Comparison of ENCODE assay signal across 28 mouse cellular contexts in genomic region chr4:135888448-135889057, GRCm38 (mm10). TPM values are rescaled to one million over a fixed set of nuclear protein-coding genes. Genes with fewer than 3 reads are reported as not detected.
A peak's percentile ranks its signal among the peaks of the same experiment; 100 is the strongest.
DNase-seq lines count a peak whose midpoint lies in the region; ATAC-seq lines count a peak whose summit lies in the region.
"Had no signal": no experiment of that assay in that cellular context is flagged by ENCODE, and none has a peak within 500 bp of the region (broad histone marks: within the 10 kb centered on the region; RNA-seq: fewer than 3 reads in every experiment).

No protein-coding gene starts in this region.

- no peak for ATAC-seq in heart, embryonic 12.5 days (ENCODE audit: insufficient number of reproducible peaks, low FRiP score)
- ATAC-seq in monocyte, adult 5-6 weeks (replicated peaks; ENCODE audit: insufficient number of reproducible peaks, low FRiP score, low TSS enrichment, poor library complexity, severe bottlenecking): no peak
- ATAC-seq: forebrain, embryonic 16.5 days; intestine, postnatal 0 days; midbrain, embryonic 16.5 days; Patski had no signal

- WGBS in heart, embryonic 10.5 days: 83% methylated on average over 24 of the region's 24 CpGs
- WGBS in heart, embryonic 12.5 days: 84% methylated on average over 24 of the region's 24 CpGs

- H3K9ac ChIP-seq in heart, embryonic 12.5 days: no peak overlapping the region
- H3K9ac ChIP-seq: hindbrain, embryonic 13.5 days; limb, embryonic 12.5 days; liver, embryonic 13.5 days; neural tube, embryonic 13.5 days had no signal

- H3K9me3 ChIP-seq in heart, embryonic 10.5 days: no peaks in the 10 kb centered on the region
- no peaks in the 10 kb centered on the region for H3K9me3 ChIP-seq in heart, embryonic 12.5 days (replicated peaks)
- H3K9me3 ChIP-seq: hindbrain, embryonic 13.5 days; limb, embryonic 12.5 days; liver, embryonic 13.5 days; neural tube, embryonic 13.5 days had no signal

- H3K4me3 ChIP-seq in heart, embryonic 10.5 days: no peak overlapping the region
- no peak overlapping the region for H3K4me3 ChIP-seq in heart, embryonic 12.5 days
- H3K4me3 ChIP-seq: erythroblast, embryonic 14.5 days; hindbrain, embryonic 13.5 days; left cerebral cortex, adult 2 months; limb, embryonic 12.5 days; liver, embryonic 13.5 days; myocyte; neural tube, embryonic 13.5 days had no signal

- no peak overlapping the region; the same call in 1 of the 2 replicates for H3K27ac ChIP-seq in heart, embryonic 10.5 days
- no peak overlapping the region for H3K27ac ChIP-seq in heart, embryonic 12.5 days (ENCODE audit: poor library complexity, severe bottlenecking)
- H3K27ac ChIP-seq: hindbrain, embryonic 13.5 days; left cerebral cortex, adult 2 months; limb, embryonic 12.5 days; liver, embryonic 13.5 days; neural tube, embryonic 13.5 days had no signal

- DNase-seq in heart, embryonic 10.5 days (ENCODE audit: low spot score): peak; percentile 35
- peak; percentile 35 for DNase-seq in testis, postnatal 10 days (ENCODE audit: low spot score)
- no peak for DNase-seq in testis, postnatal 14 days (ENCODE audit: low spot score)
- DNase-seq in R1 (ENCODE audit: low read depth, low spot score): peak; percentile 42
- DNase-seq in lung, postnatal 25 days (ENCODE audit: low spot score): no peak
- DNase-seq: adrenal gland, postnatal 25 days; cerebellum, adult 2 months; cerebellum, postnatal 14 days; heart, postnatal 36 days; kidney, adult 9 months; liver, embryonic 13.5 days; lung, adult 2 months; lung, postnatal 10 days; thymus, postnatal 25 days had no signal

- no peak overlapping the region for H3K4me2 ChIP-seq in heart, embryonic 12.5 days
- H3K4me2 ChIP-seq: hindbrain, embryonic 13.5 days; limb, embryonic 12.5 days; liver, embryonic 13.5 days; midbrain, embryonic 11.5 days; neural tube, embryonic 13.5 days had no signal

- no peaks in the 10 kb centered on the region for H3K36me3 ChIP-seq in heart, embryonic 10.5 days
- no peaks in the 10 kb centered on the region for H3K36me3 ChIP-seq in heart, embryonic 12.5 days
- H3K36me3 ChIP-seq: G1E; hindbrain, embryonic 13.5 days; limb, embryonic 12.5 days; liver, embryonic 13.5 days; neural tube, embryonic 13.5 days had no signal

- H3K27me3 ChIP-seq in heart, embryonic 10.5 days (ENCODE audit: insufficient read depth, poor library complexity, severe bottlenecking): no peaks in the 10 kb centered on the region
- no peaks in the 10 kb centered on the region for H3K27me3 ChIP-seq in heart, embryonic 12.5 days (replicated peaks)
- H3K27me3 ChIP-seq: hindbrain, embryonic 13.5 days; limb, embryonic 12.5 days; liver, embryonic 13.5 days; neural tube, embryonic 13.5 days; Patski had no signal

- peaks cover 22% of the 10 kb centered on the region for H3K4me1 ChIP-seq in heart, embryonic 10.5 days
- H3K4me1 ChIP-seq in heart, embryonic 12.5 days (replicated peaks): peaks cover 13% of the 10 kb centered on the region
- H3K4me1 ChIP-seq: neural tube, embryonic 13.5 days had no signal

RNA-seq across cellular contexts. Expression of gene Cnr2, which starts 6.6 kb away (rescaled TPM):
- 0.60 and 1.4 TPM in 2 replicates for polyA plus RNA-seq in heart, embryonic 10.5 days (2016; fragmentation: Nextera tagmentation; extraction: Ambion mirVana)
- polyA plus RNA-seq in heart, embryonic 12.5 days (2016; fragmentation: Nextera tagmentation; extraction: Ambion mirVana): 0.46 and 0.70 TPM in 2 replicates
- 12.0 to 23.7 TPM (median 19.9 TPM) in 3 replicates for total RNA-seq in monocyte, adult 5-6 weeks (2017)
- polyA plus RNA-seq: erythroblast, embryonic 14.5 days; forebrain, embryonic 16.5 days; myocyte had no signal

RNA-seq across cellular contexts. Expression of gene Pnrc2, which starts 14.9 kb away (rescaled TPM):
- 121 and 150 TPM in 2 replicates for polyA plus RNA-seq in heart, embryonic 10.5 days (2016; fragmentation: Nextera tagmentation; extraction: Ambion mirVana)
- polyA plus RNA-seq in heart, embryonic 12.5 days (2016; fragmentation: Nextera tagmentation; extraction: Ambion mirVana): 124 and 131 TPM in 2 replicates
- 342 to 380 TPM (median 364 TPM) in 3 replicates for total RNA-seq in monocyte, adult 5-6 weeks (2017)

RNA-seq across cellular contexts. Expression of gene Fuca1, which starts 32.0 kb away (rescaled TPM):
- polyA plus RNA-seq in heart, embryonic 10.5 days (2016; fragmentation: Nextera tagmentation; extraction: Ambion mirVana): 44.2 and 51.2 TPM in 2 replicates
- 36.4 and 41.7 TPM in 2 replicates for polyA plus RNA-seq in heart, embryonic 12.5 days (2016; fragmentation: Nextera tagmentation; extraction: Ambion mirVana)
- 180 to 259 TPM (median 226 TPM) in 3 replicates for total RNA-seq in monocyte, adult 5-6 weeks (2017)

RNA-seq across cellular contexts. Expression of gene Srsf10, which starts 33.0 kb away (rescaled TPM):
- 188 and 227 TPM in 2 replicates for polyA plus RNA-seq in heart, embryonic 10.5 days (2016; fragmentation: Nextera tagmentation; extraction: Ambion mirVana)
- 178 and 189 TPM in 2 replicates for polyA plus RNA-seq in heart, embryonic 12.5 days (2016; fragmentation: Nextera tagmentation; extraction: Ambion mirVana)
- 233 to 426 TPM (median 303 TPM) in 3 replicates for total RNA-seq in monocyte, adult 5-6 weeks (2017)

RNA-seq across cellular contexts. Expression of gene Hmgcl, which starts 57.7 kb away (rescaled TPM):
- polyA plus RNA-seq in heart, embryonic 10.5 days (2016; fragmentation: Nextera tagmentation; extraction: Ambion mirVana): 67.5 and 77.1 TPM in 2 replicates
- polyA plus RNA-seq in heart, embryonic 12.5 days (2016; fragmentation: Nextera tagmentation; extraction: Ambion mirVana): 70.4 and 74.5 TPM in 2 replicates
- 56.8 to 67.9 TPM (median 60.9 TPM) in 3 replicates for total RNA-seq in monocyte, adult 5-6 weeks (2017)

Comparison
In these comparisons a context has a peak if more than half of its experiments do, and no peak if none do; other contexts are left out.
1. DNase-seq: peak in heart, embryonic 10.5 days (single experiment), testis, postnatal 10 days (single experiment) and R1 (single experiment); none in testis, postnatal 14 days (single experiment) and lung, postnatal 25 days (single experiment).